8 mouse cellular contexts compared by ENCODE assay signal in the genomic region with DNA sequence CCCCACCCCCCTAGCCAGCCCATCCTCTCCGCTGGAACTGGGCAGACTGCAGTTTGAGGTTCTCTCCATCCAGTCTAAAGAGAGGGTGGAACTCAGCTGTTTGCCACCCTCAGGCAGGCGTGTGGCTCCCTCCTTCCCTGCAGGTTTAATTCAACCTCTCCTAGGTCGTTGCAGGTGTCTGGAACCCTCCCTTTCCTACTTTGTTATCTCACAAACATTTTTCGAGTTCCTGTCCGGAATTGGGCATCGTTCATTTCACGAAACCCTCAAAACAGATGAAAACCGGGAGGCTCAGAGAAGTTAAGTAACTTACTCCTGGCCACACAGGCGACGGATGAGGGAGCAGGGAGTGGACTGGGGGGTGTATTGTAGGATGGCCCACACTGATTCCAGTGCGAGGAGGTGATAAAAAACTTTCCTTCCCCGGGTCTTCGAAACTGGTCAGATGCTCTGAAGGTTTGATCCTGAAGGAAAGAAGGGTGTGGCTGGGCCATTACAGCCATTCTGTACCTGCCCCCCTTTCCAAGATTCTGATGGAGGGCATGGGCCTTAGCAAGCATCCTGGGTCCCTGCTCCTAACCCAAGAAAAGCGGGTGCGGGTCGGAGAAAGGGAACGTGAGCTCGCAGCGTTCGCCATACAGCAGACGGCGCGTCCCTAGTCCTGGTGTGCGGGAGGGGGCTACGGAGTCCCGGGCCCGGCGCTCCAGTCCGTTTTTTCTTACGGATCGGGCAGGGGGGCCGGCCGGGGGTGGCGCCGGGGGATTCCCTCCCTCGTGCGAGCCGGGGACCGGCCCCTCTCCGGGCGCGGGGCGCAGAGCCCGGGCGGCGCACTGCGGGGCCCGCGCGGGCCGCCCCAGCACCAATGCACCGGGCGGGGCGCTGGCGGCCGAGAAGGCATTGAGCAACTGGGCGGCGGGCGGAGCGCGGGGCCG. TPM values are rescaled to one million over a fixed set of nuclear protein-coding genes. Genes with fewer than 3 reads are reported as not detected.
DNase-seq lines count a peak whose midpoint lies in the region; ATAC-seq and TF ChIP-seq lines count a peak whose summit lies in the region.

A gene (plus strand): TSS at position 760 of the 932 bp plus-strand sequence.

- H3K9me3 ChIP-seq in forebrain, embryonic 10.5 days = no peaks in the 10 kb centered on the region
- H3K9me3 ChIP-seq in hindbrain, embryonic 16.5 days (ENCODE audit: control insufficient read depth, low read length) = no peaks in the 10 kb centered on the region

- ATAC-seq in hindbrain, embryonic 16.5 days = no peak; the same call in 1 of the 2 replicates
- peak; percentile 46; the same call in 1 of the 2 replicates for ATAC-seq in megakaryocyte, adult 5-6 weeks (ENCODE audit: poor library complexity, severe bottlenecking)

- intact Hi-C loops in gastrocnemius, postnatal 36 days (cut with DNase I) = no loop called here

- H3K27me3 ChIP-seq in testis, adult 2 months (ENCODE audit: control insufficient read depth, insufficient read depth, low read length) = no peaks in the 10 kb centered on the region; the same call in none of the 2 replicates
- peaks cover 100% of the 10 kb centered on the region for H3K27me3 ChIP-seq in forebrain, embryonic 10.5 days (ENCODE audit: poor library complexity, severe bottlenecking)
- H3K27me3 ChIP-seq in hindbrain, embryonic 16.5 days (replicated peaks; ENCODE audit: control insufficient read depth, insufficient read depth, low read length) = peaks cover 79% of the 10 kb centered on the region

- TF ChIP-seq POLR2A in testis, adult 2 months (IDR thresholded peaks at IDR 0.05; ENCODE audit: control insufficient read depth, low read depth, low read length) = no peak

- no peaks in the 10 kb centered on the region for H3K36me3 ChIP-seq in testis, adult 2 months (ENCODE audit: control insufficient read depth, insufficient read depth, low read length)
- H3K36me3 ChIP-seq in forebrain, embryonic 10.5 days (replicated peaks) = peaks cover under 1% of the 10 kb centered on the region
- no peaks in the 10 kb centered on the region for H3K36me3 ChIP-seq in hindbrain, embryonic 16.5 days (ENCODE audit: control insufficient read depth, insufficient read depth, low read length)

- DNase-seq in testis, postnatal 14 days (ENCODE audit: low spot score) = no peak
- peak; percentile 47 for DNase-seq in forebrain, embryonic 10.5 days (ENCODE audit: extremely low spot score, low spot score)
- DNase-seq in frontal cortex, postnatal 25 days (ENCODE audit: low spot score in 2 of 2) = no peak
- DNase-seq in gastrocnemius, postnatal 36 days = no peak
- no peak for DNase-seq in frontal cortex, adult 2 months (ENCODE audit: extremely low spot score in 1 of 2, low spot score in 1 of 2)

- H3K4me1 ChIP-seq in testis, adult 2 months (ENCODE audit: control insufficient read depth, insufficient read depth, low read length) = peaks cover 13% of the 10 kb centered on the region
- H3K4me1 ChIP-seq in forebrain, embryonic 10.5 days = peaks cover 84% of the 10 kb centered on the region
- H3K4me1 ChIP-seq in hindbrain, embryonic 16.5 days (ENCODE audit: control insufficient read depth, insufficient read depth, low read depth, low read length) = peaks cover 17% of the 10 kb centered on the region

- peak within 1 kb of the TSS; percentile 41 for H3K4me3 ChIP-seq in testis, adult 2 months (ENCODE audit: control insufficient read depth, low read depth, low read length)
- H3K4me3 ChIP-seq in forebrain, embryonic 10.5 days = peak within 1 kb of the TSS; percentile 64
- peak within 1 kb of the TSS; percentile 37 for H3K4me3 ChIP-seq in hindbrain, embryonic 16.5 days (ENCODE audit: low read length)

- 1% methylated on average over 60 of the region's 62 CpGs for WGBS in forebrain, embryonic 10.5 days
- 3% methylated on average over 38 of the region's 62 CpGs for WGBS in hindbrain, embryonic 16.5 days

- H3K9ac ChIP-seq in hindbrain, embryonic 16.5 days (ENCODE audit: low read depth, low read length) = peak within 1 kb of the TSS; percentile 43

- peak within 1 kb of the TSS; percentile 56 for H3K4me2 ChIP-seq in hindbrain, embryonic 16.5 days (ENCODE audit: low read length)

- no peak for TF ChIP-seq CTCF in testis, adult 2 months (IDR thresholded peaks at IDR 0.05; ENCODE audit: control insufficient read depth, insufficient read depth, insufficient replicate concordance, low read depth, low read length)

- no peak within 1 kb of the TSS for H3K27ac ChIP-seq in testis, adult 2 months (ENCODE audit: control insufficient read depth, insufficient read depth, low read depth, low read length)
- peak within 1 kb of the TSS; percentile 88 for H3K27ac ChIP-seq in forebrain, embryonic 10.5 days
- H3K27ac ChIP-seq in hindbrain, embryonic 16.5 days (ENCODE audit: low read depth, low read length) = no peak within 1 kb of the TSS

RNA-seq across cellular contexts. Expression of the gene that starts here (rescaled TPM):
- polyA plus RNA-seq in testis, adult 2 months (2012; rRNA removed) = 1.1 and 1.7 TPM in 2 replicates
- polyA plus RNA-seq in forebrain, embryonic 10.5 days (2016; fragmentation: Nextera tagmentation; extraction: Ambion mirVana) = 40.0 and 46.8 TPM in 2 replicates
- 1.8 and 2.4 TPM in 2 replicates for polyA plus RNA-seq in hindbrain, embryonic 16.5 days (2015; fragmentation: Nextera tagmentation; extraction: Ambion mirVana)
- total RNA-seq in megakaryocyte, adult 5-6 weeks (2015) = 9.5 and 11.9 TPM in 2 replicates
- total RNA-seq in megakaryocyte, adult 5-6 weeks (2017) = 4.8 and 5.9 TPM in 2 replicates
- total RNA-seq in gastrocnemius, postnatal 36 days (2021) = under 1 TPM in 1 of 2 experiments, not detected in 1; 0.49 TPM
- 3.6 and 8.3 TPM in 2 replicates for polyA plus RNA-seq in frontal cortex, adult 2 months (2012; rRNA removed)
